Mouse (Mus musculus) adrenal gland, adult 8-10 months (tissue): ENCODE results near the gene Arrdc5. TPM values are rescaled to one million over a fixed set of nuclear protein-coding genes. Genes with fewer than 3 reads are reported as not detected.

Experiments
- DNase-seq: peaks from one replicate; pipeline ENCODE4 v3.0.0; 2022
- total RNA-seq, 4 experiments: library from RNA; stranded (reverse); gene quantifications; 2 replicates each; pipeline ENCODE4 v1.2.4; 2022

Gene Arrdc5
- total RNA-seq, 4 experiments from 2014 or later = not detected

- DNase-seq = no peak
Observed at GRCm38 (mm10) chr17:56254695-56255094, 45.4 kb downstream of the Arrdc5 start.

GRCm38 (mm10) chr17:56251136-56251829 is 48.8 kb downstream of the Arrdc5 start:
- peak; percentile 46 for DNase-seq

DNA sequence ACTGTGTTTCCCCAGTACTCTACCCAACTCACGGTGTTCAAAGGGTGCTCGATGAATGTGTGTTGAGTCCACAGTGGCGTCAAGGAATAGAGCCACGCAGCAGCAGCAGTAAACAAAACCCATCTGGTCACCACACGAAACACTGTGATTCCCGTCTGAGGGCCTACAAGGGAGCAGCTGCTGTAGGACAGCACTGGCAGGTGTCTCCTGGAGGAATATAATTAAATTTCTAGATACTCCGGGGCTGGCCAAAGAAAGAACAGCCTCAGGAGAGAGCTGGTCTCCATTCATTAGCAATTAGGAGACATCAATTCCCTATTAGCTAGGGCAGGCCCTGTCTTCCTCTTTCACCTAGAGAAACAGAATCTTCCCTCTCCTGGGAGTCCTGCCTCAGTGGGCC is 54.5 kb downstream of the Arrdc5 start:
- DNase-seq = no peak

Other genes starting within 250 kb of the Arrdc5 start
- 10 to 100 TPM; 67.6 to 93.5 (median 82.6) TPM for gene Ubxn6, start 225.3 kb downstream of the Arrdc5 start, total RNA-seq
- 100 to 1,000 TPM in 1 of 4 experiments, 10 to 100 TPM in 3; 55.6 to 123 (median 80.3) TPM for gene Hdgfl2, start 220.7 kb downstream of the Arrdc5 start, total RNA-seq
- 100 to 1,000 TPM in 1 of 4 experiments, 10 to 100 TPM in 3; 45.4 to 191 (median 87.0) TPM for gene Plin4, start 190.5 kb downstream of the Arrdc5 start, total RNA-seq
- 10 to 100 TPM; 20.4 to 32.6 (median 26.9) TPM for gene Plin5, start 182.7 kb downstream of the Arrdc5 start, total RNA-seq
- 10 to 100 TPM; 14.5 to 34.6 (median 16.4) TPM for gene Lrg1, start 178.3 kb downstream of the Arrdc5 start, total RNA-seq
- gene Sema6b, start 159.9 kb downstream of the Arrdc5 start, total RNA-seq = 10 to 100 TPM in 2 of 4 experiments, 1 to 10 TPM in 2; 6.6 to 12.7 (median 10.9) TPM
- gene Tnfaip8l1, start 137.8 kb downstream of the Arrdc5 start, total RNA-seq = 1 to 10 TPM; 2.2 to 4.2 (median 3.8) TPM
- 10 to 100 TPM; 49.4 to 62.3 (median 54.2) TPM for gene Mydgf, start 116.4 kb downstream of the Arrdc5 start, total RNA-seq
- gene Dpp9, start 81.4 kb downstream of the Arrdc5 start, total RNA-seq = 10 to 100 TPM; 35.6 to 41.4 (median 39.6) TPM
- gene Fem1a, start 43.5 kb downstream of the Arrdc5 start, total RNA-seq = 10 to 100 TPM; 30.4 to 32.5 (median 31.2) TPM
- gene Ticam1, start 23.5 kb downstream of the Arrdc5 start, total RNA-seq = 10 to 100 TPM; 23.9 to 26.3 (median 24.8) TPM
- 100 to 1,000 TPM in 3 of 4 experiments, 10 to 100 TPM in 1; 92.6 to 117 (median 103) TPM for gene Plin3, start 7.4 kb downstream of the Arrdc5 start, total RNA-seq
- 1 to 10 TPM; 1.8 to 3.4 (median 2.6) TPM for gene Uhrf1, start 3.0 kb upstream of the Arrdc5 start, total RNA-seq
- gene Kdm4b, start 25.8 kb upstream of the Arrdc5 start, total RNA-seq = 10 to 100 TPM; 36.7 to 54.1 (median 47.4) TPM
- 100 to 1,000 TPM; 253 to 392 (median 313) TPM for gene Ptprs, start 176.2 kb upstream of the Arrdc5 start, total RNA-seq
- not detected for gene Znrf4, start 212.1 kb upstream of the Arrdc5 start, total RNA-seq